Mouse (Mus musculus) retina, postnatal 7 days (tissue): ENCODE data around the gene Shisa8.
A peak's percentile ranks its signal among the peaks of the same experiment; 100 is the strongest.
"Not testable (repeated sequence)": the region's sequence is repeated elsewhere in the genome, so short reads cannot be mapped to it uniquely, and the experiment has no call there.

Source experiments
- DNase-seq: peaks from one replicate; pipeline ENCODE4 v3.0.0-alpha.2; 2012; ENCODE audit warnings: low read depth, low spot score

Gene Shisa8

DNA sequence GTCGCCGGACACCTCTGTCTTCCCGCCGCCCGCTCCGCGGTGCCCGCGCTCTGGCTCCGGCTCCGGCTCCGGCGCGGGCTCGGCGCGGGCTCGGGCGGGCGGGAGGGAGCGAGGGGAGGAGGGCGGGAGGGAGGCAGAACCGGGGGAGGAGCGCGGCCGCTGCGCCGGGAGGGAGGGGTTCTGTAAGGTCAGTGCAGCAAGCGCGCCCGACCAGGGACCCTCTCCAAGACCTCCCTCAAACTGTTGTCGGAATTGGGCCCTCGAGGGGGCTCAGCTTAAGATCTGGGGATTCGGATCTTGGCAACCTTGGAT lies at the start of gene Shisa8:
Shisa8 (minus strand) TSS at position 64 of the 312 bp plus-strand sequence.
- DNase-seq = no peak

DNA sequence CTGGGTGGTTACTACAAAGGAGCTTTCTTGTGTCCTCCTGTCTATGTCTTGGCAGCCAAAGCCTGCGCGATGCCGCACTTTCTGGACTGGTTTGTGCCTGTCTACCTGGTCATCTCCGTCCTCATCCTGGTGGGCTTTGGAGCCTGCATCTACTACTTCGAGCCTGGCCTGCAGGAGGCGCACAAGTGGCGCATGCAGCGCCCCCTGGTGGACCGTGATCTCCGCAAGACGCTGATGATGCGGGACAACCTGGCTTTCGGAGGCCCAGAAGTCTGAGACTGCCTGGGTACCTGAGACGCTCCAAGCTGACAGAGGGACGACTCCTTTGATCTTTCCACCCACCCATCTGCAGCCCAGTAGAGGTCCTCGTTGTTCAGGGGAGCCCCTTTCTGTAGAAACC lies 46.9 kb upstream of the Shisa8 start:
- no peak for DNase-seq

DNA sequence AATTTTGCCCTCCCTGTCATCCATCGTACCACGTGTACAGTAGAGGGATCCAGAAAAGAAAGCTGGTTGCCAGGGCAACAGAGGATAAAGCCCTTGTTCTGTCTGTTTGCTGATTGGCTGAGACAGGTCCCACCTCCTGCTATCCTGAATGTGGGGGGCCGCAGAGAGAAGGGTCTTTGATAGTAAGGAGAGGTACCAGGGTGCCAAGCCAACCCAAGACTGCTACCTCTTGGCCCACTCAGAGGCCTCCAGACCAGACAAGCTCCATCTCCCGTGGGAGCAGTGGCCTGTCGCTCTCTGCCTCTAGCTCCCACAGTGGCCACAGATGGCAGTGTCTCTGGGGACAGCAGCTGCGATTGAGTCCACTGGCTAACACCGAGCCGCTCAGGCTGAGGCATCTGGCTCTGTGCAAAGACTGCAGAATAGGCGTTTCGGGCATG lies 43.3 kb upstream of the Shisa8 start:
- peak; percentile 55 for DNase-seq

DNA sequence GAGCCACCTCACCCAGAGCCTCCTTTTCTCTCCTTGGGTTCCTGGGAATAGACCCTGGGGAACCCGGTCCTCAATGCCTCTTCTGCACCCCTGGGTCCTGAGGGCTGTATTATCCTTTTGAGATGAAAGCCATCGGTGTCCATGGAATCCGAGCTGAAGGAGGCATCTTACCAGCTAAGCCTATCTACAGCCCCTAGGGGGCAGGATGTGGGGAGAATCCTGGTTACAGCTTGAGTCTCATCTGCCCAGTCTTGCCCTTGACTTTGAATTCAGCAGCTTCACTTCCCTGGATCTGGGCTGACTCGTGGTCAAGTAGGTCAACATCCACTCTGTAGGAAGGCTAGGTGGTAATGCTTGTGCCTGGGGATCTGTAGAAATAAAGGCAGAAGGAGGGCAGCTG lies 42.6 kb upstream of the Shisa8 start:
- DNase-seq = no peak

DNA sequence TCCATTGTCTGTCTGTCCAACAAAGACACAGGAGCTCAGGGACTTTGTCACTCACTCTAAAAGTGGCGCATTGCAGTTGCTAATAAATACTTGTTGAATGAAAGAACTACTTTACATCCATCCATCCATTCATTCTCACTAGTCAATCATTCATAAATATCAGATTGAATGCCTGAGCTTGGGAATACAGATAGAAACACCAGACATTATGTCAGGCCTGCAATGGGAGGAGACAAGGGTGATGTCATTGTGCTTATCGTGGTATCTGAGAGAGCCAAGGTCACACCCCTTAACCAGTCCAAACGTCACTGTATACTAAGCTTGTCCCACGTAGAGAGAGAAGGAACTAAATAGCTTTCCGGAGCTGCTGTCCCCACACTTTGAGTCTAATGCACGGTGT lies 39.5 kb upstream of the Shisa8 start, which contains the start of gene 1500009C09Rik:
1500009C09Rik (plus strand) TSS at position 301 of the 400 bp plus-strand sequence.
- DNase-seq = no peak

DNA sequence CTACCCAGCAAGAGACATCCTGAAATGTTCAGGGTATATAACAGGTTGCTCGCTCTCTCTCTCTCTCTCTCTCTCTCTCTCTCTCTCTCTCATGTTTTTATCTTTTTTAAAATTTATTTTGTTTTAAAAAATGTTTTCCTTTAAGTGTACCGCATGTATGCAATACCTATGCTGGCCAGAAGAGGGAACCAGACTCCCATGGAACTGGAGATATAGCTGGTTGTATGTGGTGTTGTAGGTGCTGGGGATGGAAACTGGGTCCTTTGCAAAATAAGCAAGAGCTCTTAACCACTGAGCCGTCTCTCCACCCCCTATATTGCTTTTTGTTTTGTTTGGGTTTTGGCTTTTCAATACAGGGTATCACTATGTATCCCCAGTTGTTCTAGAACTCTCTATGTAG lies 39.0 kb upstream of the Shisa8 start:
- DNase-seq = no peak

DNA sequence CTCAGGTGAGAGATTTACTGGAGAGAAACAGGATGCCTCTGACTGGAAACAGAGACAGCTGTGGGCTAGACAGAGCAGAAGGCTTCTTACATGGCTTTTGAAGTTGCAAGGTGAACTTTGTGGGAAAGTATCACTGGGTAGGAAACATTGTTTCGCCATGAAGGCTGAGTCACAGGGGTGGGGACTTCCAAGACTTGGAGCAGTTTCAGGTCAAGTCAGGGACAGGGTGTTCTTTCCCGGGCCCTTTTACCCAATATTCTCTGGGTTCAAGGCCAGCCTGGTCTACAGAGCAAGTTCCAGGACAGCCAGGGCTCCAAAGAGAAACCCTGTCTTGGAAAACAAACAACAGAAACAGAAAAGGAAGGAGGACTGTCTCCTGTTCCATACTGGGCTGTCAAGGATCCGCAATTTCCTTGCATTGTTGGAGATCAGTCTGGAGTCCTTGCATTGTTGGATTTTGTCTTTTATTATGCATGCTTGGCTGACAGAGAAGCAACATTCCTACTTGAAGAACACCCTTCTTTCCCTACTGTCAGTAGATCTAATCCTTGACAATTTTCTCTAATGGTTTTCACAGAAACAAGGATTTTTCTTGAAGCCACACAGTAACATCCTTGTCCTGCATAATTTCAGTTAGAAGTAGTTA lies 34.6 kb upstream of the Shisa8 start:
- no peak for DNase-seq

DNA sequence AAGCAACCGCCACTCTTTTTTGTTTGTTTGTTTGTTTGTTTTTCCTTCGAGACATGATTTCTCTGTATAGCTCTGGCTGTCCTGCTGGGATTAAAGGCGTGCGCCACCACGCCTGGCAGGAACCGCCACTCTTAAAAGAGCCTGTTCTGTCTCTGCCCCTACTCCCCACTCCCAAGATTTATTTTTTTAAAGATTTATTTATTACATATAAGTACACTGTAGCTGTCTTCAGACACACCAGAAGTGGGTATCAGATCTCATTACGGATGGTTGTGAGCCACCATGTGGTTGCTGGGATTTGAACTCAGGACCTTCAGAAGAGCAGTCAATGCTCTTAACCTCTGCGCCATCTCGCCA lies 32.2 kb upstream of the Shisa8 start:
- DNase-seq = not testable (repeated sequence)

DNA sequence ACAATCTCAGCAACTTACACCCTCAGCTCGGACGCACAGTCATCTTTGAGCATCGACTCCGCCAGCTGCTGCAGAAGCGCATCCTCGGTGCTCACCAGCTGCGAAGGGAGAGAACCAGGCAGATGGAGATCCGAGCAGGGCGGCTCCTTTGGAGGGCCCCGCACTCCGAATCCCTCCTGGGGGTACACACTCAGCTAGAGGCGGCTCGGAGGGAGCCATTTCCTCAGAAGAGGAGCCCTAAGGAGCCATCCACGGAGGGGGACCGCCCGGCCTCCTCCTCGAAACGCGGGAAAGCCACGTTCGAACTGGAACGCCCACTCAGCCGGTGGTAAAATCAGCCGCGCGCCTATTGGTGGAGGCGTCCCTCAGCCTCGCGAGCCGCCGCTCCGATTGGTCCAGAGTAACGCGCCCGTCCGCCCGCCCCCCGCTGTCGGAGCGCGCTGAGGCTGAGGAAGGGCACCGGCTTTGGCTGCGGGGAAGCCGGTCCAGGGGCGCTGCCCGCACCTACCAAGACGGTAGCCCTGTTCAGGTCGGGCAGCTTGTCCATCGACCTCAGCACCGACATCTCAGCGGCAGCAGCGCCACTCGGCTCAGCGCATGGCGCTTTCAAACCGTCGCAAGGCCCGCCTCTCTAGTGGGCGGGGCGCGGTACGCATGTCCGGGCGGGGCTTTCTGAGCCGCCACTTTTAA lies 31.6 kb upstream of the Shisa8 start, which contains the start of gene Cenpm:
Cenpm (minus strand) TSS at position 634 of the 690 bp plus-strand sequence.
- DNase-seq = peak; percentile 79

DNA sequence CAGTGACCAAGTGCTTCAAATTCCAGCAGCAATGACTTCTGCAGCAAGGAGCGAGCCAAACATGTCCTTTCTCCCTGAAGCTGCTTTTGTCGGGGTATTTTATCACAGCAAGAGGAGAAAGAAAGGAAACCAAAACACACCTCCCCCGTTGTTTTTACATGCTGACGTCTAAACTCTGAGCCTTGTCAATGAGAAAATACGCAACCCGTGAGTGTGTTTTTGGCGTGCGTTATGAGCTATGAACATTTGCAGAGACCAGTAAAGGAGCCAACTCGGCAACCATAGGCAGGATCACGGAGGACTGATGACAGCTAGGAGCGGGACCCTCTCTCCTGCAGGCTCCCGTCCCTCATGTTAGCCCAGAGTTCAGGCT lies 31.1 kb upstream of the Shisa8 start:
- DNase-seq = no peak

DNA sequence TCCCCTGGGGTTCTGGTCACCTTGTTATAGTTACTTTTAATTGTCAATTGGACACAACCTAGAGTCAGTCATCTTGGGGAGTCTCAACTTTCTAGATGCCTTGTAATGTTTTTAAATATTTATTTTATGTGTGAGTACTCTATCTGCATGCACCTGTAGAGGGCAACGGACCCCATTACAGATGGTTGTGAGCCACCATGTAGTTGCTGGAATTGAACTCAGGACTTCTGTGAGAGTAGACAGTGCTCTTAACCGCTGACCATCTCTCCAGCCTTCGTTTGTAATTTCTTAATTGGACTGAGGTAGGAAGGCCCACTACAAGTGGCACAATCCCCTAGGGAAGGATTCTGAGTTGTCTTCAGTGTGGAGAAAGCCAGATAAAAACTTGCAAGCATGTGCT lies 30.7 kb upstream of the Shisa8 start:
- DNase-seq = no peak

DNA sequence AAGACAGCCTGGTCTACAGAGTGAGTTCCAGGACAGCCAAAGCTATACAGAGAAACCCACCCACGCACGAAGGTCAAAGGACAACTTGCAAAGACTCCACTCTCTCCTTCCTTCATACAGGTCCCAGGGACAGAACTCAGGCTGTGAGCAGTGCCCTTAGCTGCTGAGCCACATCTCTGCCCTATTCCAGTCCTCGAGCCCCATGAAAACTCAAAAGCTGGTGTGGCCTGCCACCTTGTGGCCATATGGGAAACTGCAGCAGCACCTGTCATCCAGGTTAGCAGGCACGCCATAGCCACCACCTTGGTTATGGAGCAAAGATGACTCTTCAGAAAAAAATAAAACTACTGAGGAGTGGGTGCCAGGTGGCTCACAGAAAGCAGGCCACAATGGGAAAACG lies 23.9 kb upstream of the Shisa8 start:
- DNase-seq = peak; percentile 75

DNA sequence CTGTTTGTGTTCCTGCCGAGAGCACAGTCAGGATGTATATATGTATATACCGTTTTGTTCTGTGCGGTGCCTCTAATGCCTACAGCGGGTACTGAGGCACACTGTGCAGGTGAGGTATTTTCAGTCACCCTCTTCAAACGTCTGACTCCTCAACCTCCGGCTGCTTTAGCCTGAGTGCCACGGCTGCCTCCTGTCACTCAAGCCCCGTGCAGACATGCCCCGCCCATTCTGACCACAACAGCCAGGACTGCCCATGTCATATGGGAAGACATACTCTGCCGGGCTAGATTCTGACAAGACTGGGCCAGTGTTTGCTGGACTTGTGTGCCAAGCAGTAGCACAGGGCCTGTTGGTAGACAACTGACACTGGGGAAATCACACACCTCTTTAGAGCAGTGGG lies 23.0 kb upstream of the Shisa8 start:
- DNase-seq = no peak

DNA sequence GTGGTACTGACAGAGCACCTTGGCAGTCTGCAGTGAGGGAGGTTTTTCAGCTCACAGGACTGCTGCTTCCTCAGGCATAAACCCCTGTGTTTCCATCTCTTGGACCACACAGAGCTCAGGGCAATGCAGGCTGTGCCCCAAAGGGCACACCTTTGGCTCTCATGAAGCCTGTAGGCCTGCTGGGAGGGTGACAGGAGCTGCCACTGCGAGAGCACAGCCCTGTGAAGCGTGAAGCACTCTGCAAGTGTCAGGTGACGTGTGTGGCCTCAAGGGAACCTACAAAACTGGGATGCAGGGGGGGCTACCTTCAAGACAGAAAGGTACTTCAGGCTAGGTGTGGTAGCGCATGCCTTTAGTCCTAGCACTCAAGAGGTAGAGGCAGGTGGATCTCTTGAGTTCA lies 20.0 kb upstream of the Shisa8 start:
- no peak for DNase-seq

DNA sequence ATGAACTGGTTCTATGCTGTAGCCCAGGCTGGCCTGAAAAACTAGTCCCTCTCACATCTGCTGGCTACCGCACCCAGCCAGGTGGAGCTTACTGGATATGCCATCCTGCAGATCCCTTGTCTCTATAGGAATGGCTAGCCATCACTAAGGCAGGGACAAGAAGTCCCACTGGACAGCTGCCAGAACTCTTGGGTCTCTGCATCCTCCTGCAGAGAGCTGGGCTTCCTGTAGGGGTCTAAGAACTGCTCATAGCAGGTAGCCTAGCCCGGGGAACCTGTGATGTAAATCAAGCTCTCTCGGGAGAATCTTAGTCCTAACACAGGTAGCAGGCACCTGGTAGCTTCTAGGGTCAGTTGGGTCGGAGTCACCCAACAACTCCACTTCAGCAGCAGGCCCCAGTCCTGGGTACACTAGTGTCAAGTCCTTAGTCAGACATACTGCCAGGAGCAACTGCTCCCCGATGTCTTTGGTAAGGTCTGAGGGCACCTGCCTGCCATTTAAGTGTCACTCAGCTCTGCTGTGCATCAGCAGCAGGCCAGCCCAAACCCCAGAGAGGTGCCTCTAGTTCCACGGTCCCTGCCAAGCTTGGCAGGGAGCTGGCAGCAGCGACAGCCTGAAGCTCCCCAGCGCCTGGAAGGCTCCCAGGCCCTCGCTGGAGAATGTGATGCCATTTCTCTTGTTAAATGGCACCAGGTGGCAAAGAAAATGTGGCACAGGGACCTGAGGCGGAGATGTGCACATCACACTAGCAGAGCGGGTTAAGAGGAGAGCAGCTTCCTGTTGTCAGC lies 19.2 kb upstream of the Shisa8 start:
- no peak for DNase-seq

DNA sequence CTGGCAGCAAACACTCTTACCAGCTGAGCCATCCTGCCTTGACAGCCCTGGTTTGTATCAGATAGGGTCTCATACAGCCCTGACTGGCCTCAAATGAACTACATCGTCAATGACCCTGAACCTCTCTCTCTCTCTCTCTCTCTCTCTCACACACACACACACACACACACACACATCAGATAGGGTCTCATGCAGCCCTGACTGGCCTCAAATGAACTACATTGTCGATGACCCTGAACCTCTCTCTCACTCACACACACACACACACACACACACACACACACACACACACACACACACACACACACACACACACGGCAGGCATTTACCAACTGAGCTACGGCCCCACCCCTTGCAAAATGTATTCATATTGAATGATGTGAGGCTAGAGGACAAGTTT lies 18.5 kb upstream of the Shisa8 start:
- no peak for DNase-seq

DNA sequence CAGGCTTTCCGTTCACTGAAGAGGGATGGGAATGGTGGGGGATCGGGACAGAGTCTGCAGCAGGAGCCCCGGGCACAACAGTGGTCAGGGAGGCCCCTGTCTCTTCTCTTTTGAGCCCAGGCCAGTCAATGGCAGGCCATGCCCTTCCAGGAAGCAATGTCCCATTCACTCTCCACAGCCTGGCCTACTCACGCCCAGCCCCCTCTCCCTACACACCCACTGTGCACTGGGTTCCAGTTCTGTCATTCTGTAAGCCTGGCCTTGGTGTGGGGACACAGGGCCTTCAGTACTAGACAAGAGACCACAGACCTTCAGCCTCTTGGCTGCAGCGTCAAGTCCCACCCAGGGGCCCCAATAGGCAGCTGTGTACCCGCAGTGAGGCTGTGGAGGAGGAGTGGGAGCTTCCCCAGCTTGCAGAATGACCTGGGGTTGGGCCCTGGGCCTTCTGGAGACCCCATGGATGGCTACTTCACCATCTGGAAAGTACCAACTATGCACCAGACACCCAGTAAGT lies 17.5 kb upstream of the Shisa8 start:
- no peak for DNase-seq

DNA sequence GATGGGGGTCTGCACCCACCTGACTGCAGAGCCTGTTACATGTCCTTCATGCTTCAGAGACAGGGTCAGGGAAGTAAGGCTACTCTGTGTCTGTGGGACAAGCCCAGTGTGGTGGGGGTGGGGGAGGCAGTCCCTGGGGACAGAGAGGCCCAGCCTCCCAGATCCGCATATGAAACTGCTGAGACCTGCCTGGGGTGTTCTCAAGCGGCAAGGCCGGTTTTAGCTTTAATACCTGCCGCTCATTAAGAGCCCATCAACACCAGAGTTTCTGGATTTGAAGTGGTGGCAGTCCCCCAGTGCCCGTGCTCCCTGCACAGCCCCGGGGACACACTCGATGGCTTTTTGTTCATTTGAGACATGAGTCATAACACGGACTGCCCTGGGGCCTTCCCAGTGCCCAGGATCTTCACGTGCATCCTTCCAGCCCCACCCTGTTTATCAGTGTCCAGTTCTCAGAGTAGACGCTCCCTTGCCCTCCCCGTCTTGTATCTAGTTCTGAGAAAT lies 17.0 kb upstream of the Shisa8 start:
- DNase-seq = no peak

DNA sequence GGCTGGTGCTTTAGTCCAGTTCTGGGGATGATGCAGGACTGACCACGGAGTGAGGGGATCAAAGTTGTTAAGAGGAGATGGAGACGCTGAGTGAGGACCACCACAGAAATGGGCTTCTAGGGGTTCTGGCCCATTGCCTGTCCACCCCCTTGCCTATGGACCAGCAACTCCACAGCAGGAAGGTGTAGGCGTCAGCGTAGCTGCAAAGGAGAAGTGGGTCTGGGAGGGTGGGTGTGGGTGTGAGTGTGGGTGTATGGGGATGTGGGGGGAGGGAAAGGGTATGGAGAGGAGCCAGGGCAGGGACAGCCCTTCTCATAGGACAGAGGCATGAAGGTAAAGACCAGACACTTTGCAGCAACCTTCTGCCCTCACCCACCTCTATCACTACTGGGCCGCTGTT lies 13.2 kb upstream of the Shisa8 start:
- DNase-seq = no peak

DNA sequence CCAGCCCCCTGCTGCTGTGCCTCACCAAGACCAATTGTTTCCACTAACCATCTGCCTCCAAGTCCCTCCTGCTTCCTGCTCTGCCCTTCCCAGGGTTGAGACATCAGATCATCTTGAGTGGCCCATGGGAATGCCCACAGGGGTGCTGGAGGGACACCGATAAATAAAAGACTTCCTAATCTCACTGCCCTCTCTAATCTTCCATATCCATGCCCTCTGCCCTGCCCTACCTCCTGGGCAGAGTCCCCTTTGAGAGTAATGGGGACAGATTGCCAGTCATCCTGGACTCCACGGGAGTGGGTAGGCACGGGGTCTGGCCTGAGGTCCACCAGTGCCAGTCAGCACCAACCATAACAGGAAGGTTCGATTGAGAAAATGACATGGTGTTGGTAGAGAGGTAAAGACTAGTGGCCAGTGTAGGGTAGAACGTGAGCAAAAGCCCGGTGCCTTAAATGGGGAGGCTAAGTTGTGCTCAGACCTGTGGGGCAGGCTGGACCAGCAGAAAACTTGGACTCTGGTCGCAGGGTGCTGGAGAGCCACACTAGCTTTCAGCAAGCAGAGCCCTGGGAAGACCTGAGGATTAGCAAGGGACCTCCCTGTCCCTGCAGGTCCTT lies 12.1 kb upstream of the Shisa8 start:
- no peak for DNase-seq

DNA sequence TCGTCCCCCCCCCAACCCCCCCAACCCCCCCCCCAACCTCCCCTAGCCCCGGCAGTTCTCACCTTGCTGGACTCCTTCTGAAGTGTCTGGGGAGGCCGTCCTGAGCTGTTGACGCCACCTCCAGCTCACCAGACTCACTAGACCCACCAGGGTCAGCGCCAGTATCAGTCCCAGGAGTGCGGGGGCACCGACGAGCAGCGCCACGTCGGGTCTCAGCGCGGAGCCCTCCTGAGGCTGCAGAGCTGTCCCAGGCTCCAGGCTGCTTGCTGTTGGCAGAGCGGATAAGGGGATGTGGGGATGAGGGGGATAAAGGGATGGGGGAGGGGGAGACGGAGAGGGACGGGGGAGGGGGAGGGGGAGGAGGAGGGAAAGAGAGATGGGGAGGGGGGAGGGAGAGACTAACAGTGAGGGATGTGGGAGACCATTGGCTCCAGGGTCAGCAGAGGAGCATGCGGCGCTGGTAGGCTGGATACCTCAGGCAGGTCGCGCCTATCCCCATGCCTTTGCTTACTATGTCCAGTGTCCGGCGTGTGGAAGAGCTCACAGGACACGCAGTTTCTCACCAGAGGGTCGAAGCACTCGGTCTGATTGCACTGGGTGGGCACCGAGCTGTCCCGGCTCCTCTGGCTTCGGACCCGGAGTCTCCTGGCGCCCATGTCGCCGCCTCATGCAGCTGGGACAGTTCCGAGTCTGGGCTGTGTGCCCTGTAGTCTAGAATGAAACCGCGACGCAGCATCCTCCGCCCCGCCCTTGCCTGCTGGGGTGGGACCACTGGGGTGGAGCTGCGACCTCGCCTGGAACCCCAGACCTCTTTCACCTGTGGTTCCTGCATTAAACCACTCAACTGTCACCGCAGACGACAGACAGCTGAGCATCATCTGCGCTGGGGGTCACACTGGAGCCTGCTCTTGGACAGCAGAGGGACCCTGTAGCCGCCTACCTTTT lies 11.3 kb upstream of the Shisa8 start, which contains the start of gene Tnfrsf13c:
Tnfrsf13c (minus strand) TSS at position 713 of the 945 bp plus-strand sequence.
- DNase-seq = no peak
